Mouse (Mus musculus) brain, embryonic 18.5 days (tissue): ENCODE data around the gene Knop1.

Experiments
- DNase-seq: peaks from one replicate; pipeline ENCODE4 v3.0.0-alpha.2; 2012; ENCODE audit warnings: low read depth, low spot score

Knop1 gene

GRCm38 (mm10) chr7:118797600-118797999 lies 58.5 kb downstream of the Knop1 start:
- DNase-seq, result no peak

- no peak for DNase-seq
Observed at GRCm38 (mm10) chr7:118796838-118797237, 59.2 kb downstream of the Knop1 start.

GRCm38 (mm10) chr7:118795779-118796178 lies 60.3 kb downstream of the Knop1 start:
- DNase-seq, result no peak

- no peak for DNase-seq
Observed at GRCm38 (mm10) chr7:118793899-118794298, 62.2 kb downstream of the Knop1 start.
